Mouse (Mus musculus): ENCODE data around the gene Camk2g. TPM values are rescaled to one million over a fixed set of nuclear protein-coding genes. Genes with fewer than 3 reads are reported as not detected.

Gene Camk2g
- polyA plus RNA-seq, 1 experiment from 2014 or later: 55.0 TPM

GRCm38 (mm10) chr14:20758768-20759435 lies 35.0 kb downstream of the Camk2g start:
- H3K36me3 ChIP-seq: peaks cover 100% of the 10 kb centered on the region
- no peaks in the 10 kb centered on the region for H3K27me3 ChIP-seq (replicated peaks)
- H3K27ac ChIP-seq (replicated peaks): peak overlapping the region; percentile 36; the same call in 1 of the 2 replicates
- H3K4me2 ChIP-seq: no peak overlapping the region
- WGBS: 59% methylated on average over 8 of the region's 8 CpGs
- no peak overlapping the region for H3K9ac ChIP-seq
- H3K4me1 ChIP-seq: peaks cover 12% of the 10 kb centered on the region
- no peak overlapping the region for H3K4me3 ChIP-seq
- ATAC-seq (ENCODE audit: extremely low read depth, insufficient number of reproducible peaks, low FRiP score, low TSS enrichment): 0 out of 2 replicates have a peak, but pooled peaks have one; percentile 22
- H3K9me3 ChIP-seq: no peaks in the 10 kb centered on the region

GRCm38 (mm10) chr14:20757370-20757907 lies 36.4 kb downstream of the Camk2g start:
- Histone ChIP-seq H3K9me3 (no peaks in the 10 kb centered on the region), H3K27ac (replicated peaks) (no peak overlapping the region), H3K4me1 (peaks cover 12% of the 10 kb centered on the region), H3K36me3 (peaks cover 100% of the 10 kb centered on the region), H3K27me3 (replicated peaks) (no peaks in the 10 kb centered on the region), H3K9ac (no peak overlapping the region), H3K4me3 (no peak overlapping the region), H3K4me2 (no peak overlapping the region)
- WGBS: 92% methylated on average over 22 of the region's 22 CpGs
- no peak for ATAC-seq (ENCODE audit: extremely low read depth, insufficient number of reproducible peaks, low FRiP score, low TSS enrichment)

GRCm38 (mm10) chr14:20753792-20754191 lies 40.1 kb downstream of the Camk2g start:
- H3K27me3 ChIP-seq (replicated peaks): no peaks in the 10 kb centered on the region
- no peak for ATAC-seq (ENCODE audit: extremely low read depth, insufficient number of reproducible peaks, low FRiP score, low TSS enrichment)
- H3K27ac ChIP-seq (replicated peaks): no peak overlapping the region
- no peak overlapping the region for H3K9ac ChIP-seq
- H3K4me1 ChIP-seq: peaks cover 21% of the 10 kb centered on the region
- no peaks in the 10 kb centered on the region for H3K9me3 ChIP-seq
- peaks cover 69% of the 10 kb centered on the region for H3K36me3 ChIP-seq
- H3K4me3 ChIP-seq: no peak overlapping the region
- no peak overlapping the region for H3K4me2 ChIP-seq
- 59% methylated on average over 3 of the region's 3 CpGs for WGBS

- Histone ChIP-seq H3K9me3 (no peaks in the 10 kb centered on the region), H3K27ac (replicated peaks) (peak overlapping the region; percentile 86), H3K36me3 (peaks cover 57% of the 10 kb centered on the region)
Observed at GRCm38 (mm10) chr14:20750503-20750902, 43.4 kb downstream of the Camk2g start.

GRCm38 (mm10) chr14:20749494-20750051 lies 44.3 kb downstream of the Camk2g start:
- ATAC-seq (ENCODE audit: extremely low read depth, insufficient number of reproducible peaks, low FRiP score, low TSS enrichment): no peak
- Histone ChIP-seq H3K27me3 (replicated peaks) (no peaks in the 10 kb centered on the region), H3K27ac (replicated peaks) (peak overlapping the region; percentile 86), H3K4me1 (peaks cover 36% of the 10 kb centered on the region), H3K9ac (peak overlapping the region; percentile 65), H3K4me3 (no peak overlapping the region), H3K4me2 (0 out of 2 replicates have a peak overlapping the region, but pooled peaks have one; percentile 9), H3K9me3 (no peaks in the 10 kb centered on the region), H3K36me3 (peaks cover 57% of the 10 kb centered on the region)
- WGBS: 41% methylated on average over 4 of the region's 4 CpGs

More at GRCm38 (mm10) chr14:20750503-20750902, 43.4 kb downstream of the Camk2g start:
- Histone ChIP-seq H3K4me3 (no peak overlapping the region), H3K27me3 (replicated peaks) (no peaks in the 10 kb centered on the region), H3K4me1 (peaks cover 36% of the 10 kb centered on the region), H3K4me2 (no peak overlapping the region), H3K9ac (peak overlapping the region; percentile 65)
- ATAC-seq (ENCODE audit: extremely low read depth, insufficient number of reproducible peaks, low FRiP score, low TSS enrichment): no peak
- WGBS: 83% methylated on average over 5 of the region's 5 CpGs

GRCm38 (mm10) chr14:20748388-20748787 lies 45.5 kb downstream of the Camk2g start:
- Histone ChIP-seq H3K27me3 (replicated peaks) (no peaks in the 10 kb centered on the region), H3K9me3 (no peaks in the 10 kb centered on the region), H3K9ac (peak overlapping the region; percentile 38), H3K4me2 (no peak overlapping the region), H3K4me1 (peaks cover 36% of the 10 kb centered on the region), H3K27ac (replicated peaks) (peak overlapping the region; percentile 86), H3K36me3 (peaks cover 56% of the 10 kb centered on the region), H3K4me3 (no peak overlapping the region)
- no peak for ATAC-seq (ENCODE audit: extremely low read depth, insufficient number of reproducible peaks, low FRiP score, low TSS enrichment)
- WGBS: 52% methylated on average over 4 of the region's 4 CpGs

GRCm38 (mm10) chr14:20746935-20747334 lies 47.0 kb downstream of the Camk2g start:
- Histone ChIP-seq H3K27me3 (replicated peaks) (no peaks in the 10 kb centered on the region), H3K4me1 (peaks cover 36% of the 10 kb centered on the region), H3K9me3 (no peaks in the 10 kb centered on the region), H3K9ac (peak overlapping the region; percentile 40; the same call in 1 of the 2 replicates), H3K27ac (replicated peaks) (no peak overlapping the region), H3K36me3 (peaks cover 55% of the 10 kb centered on the region), H3K4me2 (no peak overlapping the region), H3K4me3 (no peak overlapping the region)
- no peak for ATAC-seq (ENCODE audit: extremely low read depth, insufficient number of reproducible peaks, low FRiP score, low TSS enrichment)
- 76% methylated on average over 3 of the region's 3 CpGs for WGBS

- ATAC-seq (ENCODE audit: extremely low read depth, insufficient number of reproducible peaks, low FRiP score, low TSS enrichment): no peak
- H3K4me2 ChIP-seq: no peak overlapping the region
- no peak overlapping the region for H3K9ac ChIP-seq
- 73% methylated on average over 3 of the region's 3 CpGs for WGBS
- H3K4me1 ChIP-seq: peaks cover 18% of the 10 kb centered on the region
- no peak overlapping the region for H3K27ac ChIP-seq (replicated peaks)
- H3K4me3 ChIP-seq: no peak overlapping the region
- no peaks in the 10 kb centered on the region for H3K9me3 ChIP-seq
- no peaks in the 10 kb centered on the region for H3K27me3 ChIP-seq (replicated peaks)
- H3K36me3 ChIP-seq: peaks cover 88% of the 10 kb centered on the region
Observed at GRCm38 (mm10) chr14:20743614-20744013, 50.3 kb downstream of the Camk2g start.

GRCm38 (mm10) chr14:20741301-20741700 lies 52.6 kb downstream of the Camk2g start:
- ATAC-seq (ENCODE audit: extremely low read depth, insufficient number of reproducible peaks, low FRiP score, low TSS enrichment): no peak
- 85% methylated on average over 9 of the region's 9 CpGs for WGBS
- no peak overlapping the region for H3K4me3 ChIP-seq
- H3K4me1 ChIP-seq: peaks cover 19% of the 10 kb centered on the region
- H3K9ac ChIP-seq: no peak overlapping the region
- H3K27ac ChIP-seq (replicated peaks): no peak overlapping the region
- no peaks in the 10 kb centered on the region for H3K9me3 ChIP-seq
- peaks cover 95% of the 10 kb centered on the region for H3K36me3 ChIP-seq
- no peak overlapping the region for H3K4me2 ChIP-seq
- no peaks in the 10 kb centered on the region for H3K27me3 ChIP-seq (replicated peaks)

- no peak for ATAC-seq (ENCODE audit: extremely low read depth, insufficient number of reproducible peaks, low FRiP score, low TSS enrichment)
- H3K9me3 ChIP-seq: no peaks in the 10 kb centered on the region
- H3K4me2 ChIP-seq: no peak overlapping the region
- no peaks in the 10 kb centered on the region for H3K27me3 ChIP-seq (replicated peaks)
- no peak overlapping the region for H3K27ac ChIP-seq (replicated peaks)
- H3K36me3 ChIP-seq: peaks cover 82% of the 10 kb centered on the region
- peaks cover 39% of the 10 kb centered on the region for H3K4me1 ChIP-seq
- H3K4me3 ChIP-seq: no peak overlapping the region
- no peak overlapping the region for H3K9ac ChIP-seq
- WGBS: 57% methylated on average over 8 of the region's 8 CpGs
Observed at GRCm38 (mm10) chr14:20738511-20738910, 55.4 kb downstream of the Camk2g start.

GRCm38 (mm10) chr14:20737306-20737705 lies 56.6 kb downstream of the Camk2g start:
- Histone ChIP-seq H3K9me3 (no peaks in the 10 kb centered on the region), H3K9ac (peak overlapping the region; percentile 52; the same call in 1 of the 2 replicates), H3K4me1 (peaks cover 51% of the 10 kb centered on the region), H3K27me3 (replicated peaks) (no peaks in the 10 kb centered on the region), H3K27ac (replicated peaks) (peak overlapping the region; percentile 28; the same call in 1 of the 2 replicates), H3K4me2 (no peak overlapping the region), H3K4me3 (no peak overlapping the region), H3K36me3 (peaks cover 75% of the 10 kb centered on the region)
- 25% methylated on average over 14 of the region's 14 CpGs for WGBS
- ATAC-seq (ENCODE audit: extremely low read depth, insufficient number of reproducible peaks, low FRiP score, low TSS enrichment): no peak

All from heart, embryonic 13.5 days (tissue).